Mouse (Mus musculus): ENCODE data around the gene Olfr1313. TPM values are rescaled to one million over a fixed set of nuclear protein-coding genes. Genes with fewer than 3 reads are reported as not detected.

Olfr1313 gene
- total and polyA plus RNA-seq, 3 experiments: not detected

DNA sequence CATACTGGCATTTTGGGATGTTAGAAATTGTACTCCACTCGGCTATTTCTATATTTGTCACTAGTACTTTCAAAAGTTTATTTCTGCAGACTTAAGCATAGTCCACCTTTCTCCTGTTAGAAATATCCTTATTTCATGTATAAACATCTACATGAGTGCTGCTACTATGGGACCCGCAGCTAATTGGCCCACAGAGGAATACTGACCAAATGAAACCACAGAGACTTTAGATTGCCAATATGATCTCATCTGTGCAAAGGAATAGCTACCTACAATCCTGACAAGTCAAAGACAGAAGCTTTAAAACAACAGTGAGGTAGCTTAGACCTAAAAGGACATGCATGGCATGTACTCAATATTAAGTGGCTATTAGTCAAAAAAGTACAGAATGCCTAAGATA lies 53.3 kb downstream of the Olfr1313 start, which contains the start of gene Olfr1311:
TSS of gene Olfr1311 (minus strand) at position 101 of the 400 bp plus-strand sequence.
- Histone ChIP-seq H3K27ac (ENCODE audit: insufficient read depth, low read depth) (no peak within 1 kb of the TSS), H3K9me3 (replicated peaks; ENCODE audit: low read length) (no peaks in the 10 kb centered on the region), H3K27me3 (replicated peaks) (peaks cover 49% of the 10 kb centered on the region), H3K4me3 (replicated peaks in 1 of 3; ENCODE audit: low read depth in 2 of 3, low read length in 2 of 3, poor library complexity in 1 of 3) (no peak within 1 kb of the TSS), H3K9ac (ENCODE audit: insufficient read depth, low read depth) (no peak within 1 kb of the TSS), H3K36me3 (replicated peaks in 1 of 2; ENCODE audit: control insufficient read depth in 1 of 2, insufficient read depth in 1 of 2, low read length in 1 of 2) (no peaks in the 10 kb centered on the region), H3K4me1 (ENCODE audit: control insufficient read depth in 1 of 2, insufficient read depth in 2 of 2) (no peaks in the 10 kb centered on the region), H3K79me2 (replicated peaks; ENCODE audit: control insufficient read depth, extremely low read depth, insufficient read depth, poor library complexity, severe bottlenecking) (no peaks in the 10 kb centered on the region), H3K4me2 (ENCODE audit: insufficient read depth, low read depth, poor library complexity, severe bottlenecking) (no peak within 1 kb of the TSS)
- dilution Hi-C loops (cut with MboI; ENCODE audit: extremely low pct_ligation_motif_present, extremely low pct_unique_long_range_greater_than_20kb, low sequenced_read_pairs): no loop called here
- TF ChIP-seq GABPA (IDR thresholded peaks at IDR 0.05; ENCODE audit: insufficient replicate concordance, low read depth, low read length) (no peak), MAZ (IDR thresholded peaks at IDR 0.05; ENCODE audit: low read depth, low read length) (no peak), ELF1 (IDR thresholded peaks at IDR 0.05; ENCODE audit: low read depth, low read length) (no peak), ETS1 (conservative IDR thresholded peaks at IDR 0.05; ENCODE audit: low read depth, low read length) (no peak), MAX (IDR thresholded peaks at IDR 0.05; ENCODE audit: low read length) (no peak), E2F4 (IDR thresholded peaks at IDR 0.05; ENCODE audit: insufficient replicate concordance, low read depth, low read length) (no peak), IRF4 (IDR thresholded peaks at IDR 0.05; ENCODE audit: low read depth, low read length) (no peak), ZNF384 (IDR thresholded peaks at IDR 0.05; ENCODE audit: low read depth, low read length) (no peak), KAT2A (IDR thresholded peaks at IDR 0.05; ENCODE audit: insufficient replicate concordance, low read length) (no peak), TCF12 (IDR thresholded peaks at IDR 0.05; ENCODE audit: low read depth, low read length) (no peak), POLR2A (IDR thresholded peaks at IDR 0.05; ENCODE audit: low read depth, low read length) (no peak), BHLHE40 (IDR thresholded peaks at IDR 0.05; ENCODE audit: low read depth, low read length) (no peak), PAX5 (IDR thresholded peaks at IDR 0.05; ENCODE audit: low read length) (no peak), CHD2 (IDR thresholded peaks at IDR 0.05; ENCODE audit: low read length) (no peak)
- in situ Hi-C loops (cut with MboI; ENCODE audit: low pct_ligation_motif_present, low pct_unique_long_range_greater_than_20kb, low sequenced_read_pairs): no loop called here
- DNase-seq (ENCODE audit: extremely low read depth): no peak

Other genes with a start within 250 kb of the Olfr1313 start
- gene Olfr1305, start 200.7 kb downstream of the Olfr1313 start, total RNA-seq (2012; rRNA removed): not detected in 2 replicates
- gene Olfr1305, start 200.7 kb downstream of the Olfr1313 start, total RNA-seq (2014; rRNA removed): not detected in 2 replicates
- not detected in 2 replicates for gene Olfr1305, start 200.7 kb downstream of the Olfr1313 start, polyA plus RNA-seq (2012; ENCODE audit: insufficient read length, low read depth)
- gene Olfr1306, start 161.6 kb downstream of the Olfr1313 start, total RNA-seq (2012; rRNA removed): not detected in 2 replicates
- not detected in 2 replicates for gene Olfr1306, start 161.6 kb downstream of the Olfr1313 start, total RNA-seq (2014; rRNA removed)
- gene Olfr1306, start 161.6 kb downstream of the Olfr1313 start, polyA plus RNA-seq (2012; ENCODE audit: insufficient read length, low read depth): not detected in 2 replicates
- not detected in 2 replicates for gene Olfr1307, start 128.4 kb downstream of the Olfr1313 start, total RNA-seq (2012; rRNA removed)
- not detected in 2 replicates for gene Olfr1307, start 128.4 kb downstream of the Olfr1313 start, total RNA-seq (2014; rRNA removed)
- not detected in 2 replicates for gene Olfr1307, start 128.4 kb downstream of the Olfr1313 start, polyA plus RNA-seq (2012; ENCODE audit: insufficient read length, low read depth)
- gene Olfr1308, start 112.9 kb downstream of the Olfr1313 start, total RNA-seq (2012; rRNA removed): not detected in 2 replicates
- not detected in 2 replicates for gene Olfr1308, start 112.9 kb downstream of the Olfr1313 start, total RNA-seq (2014; rRNA removed)
- not detected in 2 replicates for gene Olfr1308, start 112.9 kb downstream of the Olfr1313 start, polyA plus RNA-seq (2012; ENCODE audit: insufficient read length, low read depth)
- gene Olfr1309, start 87.6 kb downstream of the Olfr1313 start, total RNA-seq (2012; rRNA removed): not detected in 2 replicates
- gene Olfr1309, start 87.6 kb downstream of the Olfr1313 start, total RNA-seq (2014; rRNA removed): not detected in 2 replicates
- gene Olfr1309, start 87.6 kb downstream of the Olfr1313 start, polyA plus RNA-seq (2012; ENCODE audit: insufficient read length, low read depth): not detected in 2 replicates
- gene Olfr1310, start 65.1 kb downstream of the Olfr1313 start, total RNA-seq (2012; rRNA removed): not detected in 2 replicates
- gene Olfr1310, start 65.1 kb downstream of the Olfr1313 start, total RNA-seq (2014; rRNA removed): not detected in 2 replicates
- gene Olfr1310, start 65.1 kb downstream of the Olfr1313 start, polyA plus RNA-seq (2012; ENCODE audit: insufficient read length, low read depth): not detected in 2 replicates
- gene Olfr1311, start 53.4 kb downstream of the Olfr1313 start, total RNA-seq (2012; rRNA removed): not detected in 2 replicates
- gene Olfr1311, start 53.4 kb downstream of the Olfr1313 start, total RNA-seq (2014; rRNA removed): not detected in 2 replicates
- not detected in 2 replicates for gene Olfr1311, start 53.4 kb downstream of the Olfr1313 start, polyA plus RNA-seq (2012; ENCODE audit: insufficient read length, low read depth)
- not detected in 2 replicates for gene Olfr1312, start 27.6 kb downstream of the Olfr1313 start, total RNA-seq (2012; rRNA removed)
- not detected in 2 replicates for gene Olfr1312, start 27.6 kb downstream of the Olfr1313 start, total RNA-seq (2014; rRNA removed)
- gene Olfr1312, start 27.6 kb downstream of the Olfr1313 start, polyA plus RNA-seq (2012; ENCODE audit: insufficient read length, low read depth): not detected in 2 replicates
- gene Olfr1314, start 18.9 kb upstream of the Olfr1313 start, total RNA-seq (2012; rRNA removed): not detected in 2 replicates
- gene Olfr1314, start 18.9 kb upstream of the Olfr1313 start, total RNA-seq (2014; rRNA removed): not detected in 2 replicates
- gene Olfr1314, start 18.9 kb upstream of the Olfr1313 start, polyA plus RNA-seq (2012; ENCODE audit: insufficient read length, low read depth): not detected in 2 replicates
- not detected in 2 replicates for gene Olfr1315-ps1, start 37.6 kb upstream of the Olfr1313 start, total RNA-seq (2012; rRNA removed)
- not detected in 2 replicates for gene Olfr1315-ps1, start 37.6 kb upstream of the Olfr1313 start, total RNA-seq (2014; rRNA removed)
- not detected in 2 replicates for gene Olfr1315-ps1, start 37.6 kb upstream of the Olfr1313 start, polyA plus RNA-seq (2012; ENCODE audit: insufficient read length, low read depth)
- gene Olfr1316, start 57.1 kb upstream of the Olfr1313 start, total RNA-seq (2012; rRNA removed): not detected in 2 replicates
- gene Olfr1316, start 57.1 kb upstream of the Olfr1313 start, total RNA-seq (2014; rRNA removed): not detected in 2 replicates
- not detected in 2 replicates for gene Olfr1316, start 57.1 kb upstream of the Olfr1313 start, polyA plus RNA-seq (2012; ENCODE audit: insufficient read length, low read depth)
- not detected in 2 replicates for gene Olfr1317, start 62.5 kb upstream of the Olfr1313 start, total RNA-seq (2012; rRNA removed)
- not detected in 2 replicates for gene Olfr1317, start 62.5 kb upstream of the Olfr1313 start, total RNA-seq (2014; rRNA removed)
- gene Olfr1317, start 62.5 kb upstream of the Olfr1313 start, polyA plus RNA-seq (2012; ENCODE audit: insufficient read length, low read depth): not detected in 2 replicates
- not detected in 2 replicates for gene Olfr1318, start 76.4 kb upstream of the Olfr1313 start, total RNA-seq (2012; rRNA removed)
- not detected in 2 replicates for gene Olfr1318, start 76.4 kb upstream of the Olfr1313 start, total RNA-seq (2014; rRNA removed)
- gene Olfr1318, start 76.4 kb upstream of the Olfr1313 start, polyA plus RNA-seq (2012; ENCODE audit: insufficient read length, low read depth): not detected in 2 replicates
- gene Lpcat4, start 161.6 kb upstream of the Olfr1313 start, total RNA-seq (2012; rRNA removed): 17.2 and 19.9 TPM in 2 replicates
- gene Lpcat4, start 161.6 kb upstream of the Olfr1313 start, total RNA-seq (2014; rRNA removed): 10.7 and 12.3 TPM in 2 replicates
- gene Lpcat4, start 161.6 kb upstream of the Olfr1313 start, polyA plus RNA-seq (2012; ENCODE audit: insufficient read length, low read depth): 66.8 and 75.2 TPM in 2 replicates
- 0.04 TPM in 1 of 2 replicates, not detected in the other for gene Nutm1, start 181.4 kb upstream of the Olfr1313 start, total RNA-seq (2012; rRNA removed)
- not detected in 2 replicates for gene Nutm1, start 181.4 kb upstream of the Olfr1313 start, total RNA-seq (2014; rRNA removed)
- gene Nutm1, start 181.4 kb upstream of the Olfr1313 start, polyA plus RNA-seq (2012; ENCODE audit: insufficient read length, low read depth): 0.08 TPM in 1 of 2 replicates, not detected in the other
- gene Nop10, start 184.1 kb upstream of the Olfr1313 start, total RNA-seq (2012; rRNA removed): 239 and 308 TPM in 2 replicates
- 448 and 507 TPM in 2 replicates for gene Nop10, start 184.1 kb upstream of the Olfr1313 start, total RNA-seq (2014; rRNA removed)
- 226 and 251 TPM in 2 replicates for gene Nop10, start 184.1 kb upstream of the Olfr1313 start, polyA plus RNA-seq (2012; ENCODE audit: insufficient read length, low read depth)
- gene Slc12a6, start 188.0 kb upstream of the Olfr1313 start, total RNA-seq (2012; rRNA removed): 10.5 and 14.8 TPM in 2 replicates
- 7.8 and 8.2 TPM in 2 replicates for gene Slc12a6, start 188.0 kb upstream of the Olfr1313 start, total RNA-seq (2014; rRNA removed)
- 9.1 and 10.5 TPM in 2 replicates for gene Slc12a6, start 188.0 kb upstream of the Olfr1313 start, polyA plus RNA-seq (2012; ENCODE audit: insufficient read length, low read depth)
- gene Gm21985, start 188.5 kb upstream of the Olfr1313 start, total RNA-seq (2012; rRNA removed): not detected in 2 replicates
- 0.51 TPM in 1 of 2 replicates, not detected in the other for gene Gm21985, start 188.5 kb upstream of the Olfr1313 start, total RNA-seq (2014; rRNA removed)
- not detected in 2 replicates for gene Gm21985, start 188.5 kb upstream of the Olfr1313 start, polyA plus RNA-seq (2012; ENCODE audit: insufficient read length, low read depth)

Measured in CH12.LX (cell line).